Mouse (Mus musculus) NIH3T3 (cell line): ENCODE results near the gene Snip1.

ENCODE experiments used
- DNase-seq: peaks from one replicate; pipeline ENCODE4 v3.0.0-alpha.2; 2012; ENCODE audit warnings: low read depth

The Snip1 gene

DNA sequence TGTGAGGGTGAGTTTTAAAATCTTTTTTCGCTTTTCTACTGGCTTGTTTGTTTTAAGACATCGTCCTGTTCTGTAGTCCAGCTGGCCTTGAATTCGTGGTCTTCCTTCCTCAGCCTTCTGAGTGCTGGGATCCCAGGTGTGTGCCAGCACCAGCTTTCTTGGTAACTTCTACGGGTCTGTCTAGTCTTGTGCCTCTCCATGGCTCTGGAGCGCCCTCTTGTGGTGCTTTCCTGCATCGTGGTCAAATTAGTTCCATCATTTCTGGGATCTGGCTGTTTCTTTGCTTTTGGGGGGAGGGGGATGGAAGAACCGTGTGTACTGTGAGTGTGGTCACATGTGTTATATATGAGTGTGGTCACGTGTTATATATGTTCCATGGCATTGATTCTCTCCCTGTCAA lies 33.0 kb downstream of the Snip1 start:
- peak; percentile 95 for DNase-seq

DNA sequence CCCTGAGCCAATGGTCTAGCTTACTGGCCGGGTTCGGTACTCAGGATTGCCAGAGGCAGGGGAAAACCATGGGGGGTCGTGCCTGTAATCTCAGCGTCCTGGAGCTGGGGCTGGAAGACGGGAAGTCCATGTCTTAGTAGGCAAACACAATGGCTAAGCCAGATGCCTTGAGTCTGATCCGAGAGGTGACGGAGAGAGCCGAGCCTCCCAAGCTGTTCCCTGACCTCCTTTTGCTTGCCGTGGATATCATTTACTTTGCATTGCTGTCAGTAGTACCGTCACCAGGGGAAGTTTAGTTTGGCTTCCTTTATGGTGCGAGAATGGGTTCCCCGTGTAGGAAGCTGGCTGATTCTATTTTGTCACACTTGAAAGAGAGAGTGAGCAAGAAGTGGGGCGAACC lies 34.9 kb downstream of the Snip1 start:
- no peak for DNase-seq

DNA sequence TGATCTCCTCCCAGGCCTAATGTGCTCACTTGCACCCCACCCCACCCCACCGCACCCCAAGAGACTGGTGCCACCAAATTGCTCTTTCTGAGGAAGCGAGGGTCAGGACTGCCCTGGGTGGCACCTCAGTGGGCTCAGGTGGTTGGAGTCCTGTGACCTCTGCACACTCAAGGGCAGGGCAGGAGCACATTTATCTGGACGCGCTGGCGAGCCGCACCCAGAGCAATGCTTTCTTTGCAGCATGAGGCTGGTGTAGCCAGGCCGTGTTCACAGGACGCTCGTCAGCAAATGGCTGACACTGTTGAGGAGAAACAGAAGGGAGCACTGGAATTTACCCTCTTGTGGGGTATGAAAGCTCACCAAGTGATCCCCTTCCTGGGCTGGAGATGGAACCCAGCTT lies 38.9 kb downstream of the Snip1 start:
- DNase-seq = no peak

DNA sequence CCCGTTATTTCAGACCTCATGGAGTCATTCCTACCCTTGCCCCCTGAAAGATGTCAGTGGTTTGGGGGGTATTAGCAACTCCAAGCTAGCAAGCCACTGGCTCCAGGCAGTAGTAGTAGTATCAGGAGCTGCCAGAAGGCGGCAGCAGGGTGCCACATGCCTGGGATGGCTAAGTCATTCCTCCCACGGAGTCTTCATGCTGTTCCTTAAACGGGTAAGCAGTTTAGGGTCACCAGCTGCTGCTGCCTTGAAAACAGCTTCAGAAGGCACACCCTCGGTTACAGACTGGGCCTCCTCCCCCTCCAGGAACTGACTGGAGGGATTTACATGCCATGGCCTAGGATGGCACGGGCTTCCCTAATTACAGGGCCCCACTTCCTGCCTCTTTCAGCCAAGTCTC lies 48.2 kb downstream of the Snip1 start:
- DNase-seq = peak; percentile 95

DNA sequence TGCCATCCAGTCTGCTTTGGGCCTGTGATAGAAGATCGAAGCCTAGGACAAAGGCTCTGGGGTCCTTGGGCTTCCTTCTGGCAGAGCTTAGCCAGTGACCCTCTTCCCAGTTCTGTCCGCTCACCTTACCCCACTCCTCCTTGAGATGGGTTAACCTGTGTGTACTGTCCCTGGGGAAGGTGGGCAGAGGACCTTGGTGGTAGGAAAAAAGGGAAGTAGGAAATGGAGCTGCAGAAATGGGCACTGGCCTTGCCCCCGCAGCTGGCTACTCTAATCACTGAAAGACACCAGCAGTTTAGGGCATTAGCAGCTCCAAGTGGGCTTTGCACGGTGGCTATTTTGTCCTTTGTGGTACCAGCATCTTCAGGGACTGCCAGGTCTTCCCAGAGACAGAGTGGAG lies 48.6 kb downstream of the Snip1 start:
- no peak for DNase-seq

DNA sequence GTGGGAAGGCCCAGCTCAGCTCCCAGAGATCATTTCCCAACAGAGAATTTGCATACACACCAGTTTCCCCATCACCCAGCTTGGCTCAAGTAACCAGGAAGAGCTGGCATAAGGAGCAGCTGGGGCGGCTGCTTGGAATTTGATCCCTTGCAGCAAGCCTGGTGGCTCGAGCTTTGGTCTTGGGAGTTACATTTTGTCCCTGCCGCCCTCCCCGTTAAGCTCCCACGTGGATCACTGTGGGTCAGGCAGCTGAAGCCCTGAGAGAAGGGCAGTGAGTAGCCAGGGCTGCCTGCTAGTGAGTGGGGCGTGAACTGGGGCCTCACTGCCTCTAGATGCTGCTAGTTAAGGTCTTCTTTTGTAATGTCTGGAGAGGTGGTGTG lies 49.2 kb downstream of the Snip1 start:
- peak; percentile 84 for DNase-seq

DNA sequence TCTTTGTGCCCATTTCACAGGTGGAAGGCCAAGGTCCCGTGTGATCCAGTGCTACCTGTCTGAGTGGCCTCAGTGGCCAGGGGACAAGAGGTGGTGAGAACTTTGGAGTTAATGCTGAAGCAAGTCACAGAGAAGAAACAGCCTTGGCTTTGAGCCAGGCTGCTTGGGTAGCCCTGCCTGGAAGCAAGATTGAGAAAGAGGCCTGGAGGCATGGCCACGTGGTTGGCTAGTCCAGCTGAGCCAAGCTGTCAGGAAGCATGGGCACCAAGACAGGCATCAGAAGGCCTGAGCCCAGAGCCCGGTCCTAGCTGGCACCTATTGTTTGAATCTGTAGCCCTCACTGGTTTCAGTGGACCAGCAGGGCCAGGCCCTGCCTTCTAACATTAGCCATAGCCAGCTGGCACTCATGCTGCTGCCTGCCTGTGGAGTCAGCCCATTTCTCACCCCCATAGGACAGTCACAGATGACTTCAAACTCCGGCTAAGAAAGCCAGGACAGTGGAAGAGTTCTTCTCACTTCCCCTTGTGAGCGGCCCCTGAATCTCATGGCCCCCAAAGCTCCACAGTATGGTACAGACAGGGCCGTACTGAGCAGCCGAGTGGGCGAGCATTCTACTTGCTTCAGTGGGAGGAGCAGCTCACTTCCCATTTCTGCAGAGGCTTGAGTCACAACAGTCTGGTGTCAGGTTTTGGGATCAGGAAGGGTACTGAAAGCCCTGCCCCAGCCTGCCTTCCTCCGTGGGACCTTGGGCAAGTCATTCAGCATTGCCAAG lies 49.8 kb downstream of the Snip1 start:
- DNase-seq = peak; percentile 95

DNA sequence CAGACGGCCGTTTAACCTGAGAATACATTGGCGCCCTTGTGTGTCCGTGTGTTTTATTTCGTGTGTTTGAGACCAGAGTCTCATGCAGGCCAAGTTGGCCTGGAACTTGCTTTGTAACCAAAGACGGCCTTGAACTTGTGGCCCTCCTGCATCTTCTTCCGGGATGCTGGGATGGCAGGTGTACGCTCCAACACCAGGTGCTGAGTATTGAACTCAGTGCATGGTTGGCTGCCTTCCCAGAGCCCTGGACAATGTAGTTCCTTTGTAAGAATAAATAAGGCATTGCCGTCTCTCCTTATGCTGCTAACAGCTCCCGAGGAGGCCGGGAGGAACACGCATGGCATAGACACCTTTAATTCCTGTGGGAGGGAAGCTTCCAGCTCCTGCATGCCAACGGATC lies 50.5 kb downstream of the Snip1 start:
- DNase-seq = no peak

DNA sequence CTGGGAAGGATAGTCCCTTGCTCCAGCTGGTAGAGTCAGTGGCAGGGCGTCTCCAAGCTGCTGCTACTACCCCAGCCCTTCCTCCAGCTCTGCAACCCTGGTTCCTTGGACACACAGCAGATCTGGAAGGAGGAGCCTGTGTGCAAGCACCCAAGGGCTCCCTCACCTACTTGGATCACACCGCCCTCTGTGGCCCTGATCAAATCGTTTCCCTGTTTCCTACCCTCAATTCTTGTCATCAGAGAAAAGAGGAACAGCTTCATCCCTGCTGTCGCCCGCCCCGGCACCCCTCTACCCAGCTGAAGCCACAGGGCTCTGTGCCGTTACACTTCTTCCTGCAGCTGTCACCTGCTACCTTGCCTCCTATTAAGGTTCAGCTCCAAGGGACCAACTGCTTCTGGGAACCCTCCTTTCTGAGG lies 51.4 kb downstream of the Snip1 start:
- DNase-seq = no peak

DNA sequence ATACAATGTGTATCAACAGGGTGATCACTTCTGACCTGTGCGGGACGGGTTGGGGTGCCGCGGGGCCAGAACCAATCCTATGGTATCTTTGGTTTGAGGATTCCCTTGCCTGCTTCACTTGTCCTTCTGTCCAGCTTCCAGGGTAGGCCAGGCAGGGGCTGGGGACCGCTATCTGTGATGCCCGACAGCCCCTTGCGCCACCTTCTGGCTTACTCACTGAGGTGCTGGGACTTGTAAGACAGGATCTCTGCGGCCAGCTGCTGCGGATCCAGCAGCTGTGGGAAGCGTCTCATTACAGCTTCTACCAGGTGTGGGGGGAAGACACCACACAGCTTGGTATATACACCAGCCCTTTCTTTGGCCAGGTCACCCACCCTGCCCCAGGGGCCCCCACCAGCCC lies 52.6 kb downstream of the Snip1 start:
- DNase-seq = no peak

DNA sequence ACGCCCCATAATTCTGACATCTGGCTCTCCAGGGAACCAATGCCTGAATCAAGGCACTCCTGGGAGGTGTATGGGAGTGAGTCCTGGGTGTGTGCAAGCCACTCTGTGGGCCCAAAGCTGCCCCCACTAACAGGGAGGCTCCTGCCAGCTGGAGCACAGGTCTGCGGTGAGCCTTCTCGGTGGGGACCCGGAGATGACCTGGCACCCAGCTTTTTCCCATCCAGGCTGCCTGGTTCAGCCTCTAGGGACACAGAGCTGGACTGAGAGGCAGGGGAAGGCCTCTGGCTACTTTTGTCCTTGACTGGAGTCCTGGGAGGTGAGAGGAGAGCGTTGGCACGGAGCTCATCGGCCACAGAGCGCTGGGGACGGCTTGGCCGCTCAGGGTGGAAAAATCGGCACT lies 53.2 kb downstream of the Snip1 start:
- DNase-seq = no peak

DNA sequence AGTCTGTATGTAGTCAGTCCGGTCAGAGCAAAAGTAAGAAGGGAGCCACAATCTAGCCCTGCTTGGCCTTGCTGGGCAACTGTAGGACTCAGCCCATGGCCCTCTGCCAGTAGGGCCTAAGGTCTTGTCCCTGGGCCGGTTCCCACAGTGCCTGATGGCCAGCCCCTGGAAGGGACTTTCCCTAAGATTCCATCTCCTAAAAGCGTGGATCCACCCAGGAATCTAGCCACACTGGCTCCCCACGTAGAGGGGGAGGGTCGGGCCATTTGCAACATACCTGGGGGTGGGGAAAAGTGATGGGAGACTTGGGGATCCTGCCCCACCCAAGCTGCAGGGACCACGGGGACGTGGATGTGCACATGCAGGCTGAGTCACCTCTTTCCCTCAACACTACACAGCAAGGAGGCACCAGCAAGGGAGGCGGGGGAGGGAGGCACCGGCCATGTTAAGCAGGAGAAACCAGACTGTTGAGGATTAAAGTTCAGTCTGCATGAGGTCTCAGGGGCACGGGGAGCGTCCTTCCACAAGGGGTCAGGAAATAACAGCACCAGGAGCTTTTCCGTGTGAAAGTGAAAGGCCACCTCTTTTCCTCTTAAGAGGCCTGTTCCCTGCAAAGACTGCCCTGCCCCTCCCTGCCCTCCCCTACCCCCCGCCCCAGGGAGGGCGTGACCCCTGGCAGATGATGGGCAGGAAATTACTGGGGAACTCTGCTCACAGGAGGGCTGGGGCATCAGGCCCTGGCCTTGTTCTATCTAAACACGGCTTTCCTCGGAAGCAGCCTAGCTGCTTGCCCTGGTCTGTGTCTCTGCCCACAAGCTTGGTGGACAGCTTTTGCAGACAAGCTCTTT lies 56.2 kb downstream of the Snip1 start:
- peak; percentile 86 for DNase-seq

DNA sequence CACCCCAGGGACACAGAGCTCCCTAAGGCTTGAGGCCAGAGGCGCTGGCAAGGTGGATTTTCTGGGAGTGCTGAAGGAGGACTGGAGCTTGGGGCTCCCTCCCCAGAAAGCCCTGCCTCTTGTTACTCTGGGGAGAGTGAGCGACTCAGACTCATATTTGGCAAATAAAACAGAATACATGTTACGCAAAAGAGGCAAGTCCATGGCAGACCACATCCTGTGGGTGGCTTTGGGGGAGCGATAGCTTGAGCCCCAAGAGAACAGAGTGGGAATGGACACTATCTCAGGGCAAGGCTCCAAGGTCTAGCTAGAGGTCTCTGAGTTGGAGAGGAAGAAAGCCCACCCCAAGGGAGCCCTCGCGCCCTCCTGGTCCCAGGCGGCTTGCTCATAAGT lies 56.8 kb downstream of the Snip1 start:
- peak; percentile 86 for DNase-seq
